Mouse (Mus musculus) embryonic facial prominence, embryonic 11.5 days (tissue): ENCODE data around the gene Rnase1. TPM values are rescaled to one million over a fixed set of nuclear protein-coding genes. Genes with fewer than 3 reads are reported as not detected.
"Not testable (repeated sequence)": the region's sequence is repeated elsewhere in the genome, so short reads cannot be mapped to it uniquely, and the experiment has no call there.

Experiments used
- ATAC-seq: fragments of 200-750 bp; cut with Nextera tagmentation; replicated peaks from 2 replicates; pipeline ENCODE4 v1.8.0; 2017; ENCODE audit warnings: low read depth; ENCODE audit not compliant: insufficient number of reproducible peaks, low FRiP score, low TSS enrichment
- DNase-seq: peaks from one replicate; pipeline ENCODE4 v3.0.0-alpha.2; 2015; ENCODE audit warnings: low spot score
- H3K27ac ChIP-seq: fragments of 300-500 bp; sonication (generic); replicated peaks from 2 replicates; pipeline ENCODE4 v1.5.1; 2014; ENCODE audit warnings: mild to moderate bottlenecking, low read depth, low read length, control low read depth
- H3K27me3 ChIP-seq: fragments of 300-500 bp; sonication (generic); 2 replicates; pipeline ENCODE4 v1.6.1; 2014; ENCODE audit warnings: mild to moderate bottlenecking, low read length, moderate library complexity, mixed read lengths; ENCODE audit not compliant: control insufficient read depth, insufficient read depth
- H3K36me3 ChIP-seq: fragments of 300-500 bp; sonication (generic); replicated peaks from 2 replicates; pipeline ENCODE4 v1.6.1; 2014; ENCODE audit warnings: low read depth, mild to moderate bottlenecking, low read length, moderate library complexity, mixed read lengths; ENCODE audit not compliant: control insufficient read depth, insufficient read depth
- H3K4me1 ChIP-seq: fragments of 300-500 bp; sonication (generic); 2 replicates; pipeline ENCODE4 v1.6.1; 2014; ENCODE audit warnings: low read length, mixed read lengths; ENCODE audit not compliant: control insufficient read depth, insufficient read depth
- H3K4me2 ChIP-seq: fragments of 300-500 bp; sonication (generic); 2 replicates; pipeline ENCODE4 v1.6.1; 2014; ENCODE audit warnings: low read depth, mild to moderate bottlenecking, control low read depth, low read length, moderate library complexity
- H3K4me3 ChIP-seq: fragments of 300-500 bp; sonication (generic); 2 replicates; pipeline ENCODE4 v1.5.1; 2014; ENCODE audit warnings: low read depth, low read length, control low read depth
- H3K9ac ChIP-seq: fragments of 300-500 bp; sonication (generic); replicated peaks from 2 replicates; pipeline ENCODE4 v1.6.1; 2014; ENCODE audit warnings: mild to moderate bottlenecking, control low read depth, low read length
- H3K9me3 ChIP-seq: fragments of 300-500 bp; sonication (generic); replicated peaks from 2 replicates; pipeline ENCODE4 v1.6.1; 2016; ENCODE audit warnings: mild to moderate bottlenecking, low read length, inconsistent platforms, mixed read lengths; ENCODE audit not compliant: control insufficient read depth
- WGBS: fragments of 180-500 bp; shearing (Covaris S2); extraction: QIAGEN DNeasy Blood & Tissue Kit; methylation state at CpG from one replicate; pipeline ENCODE4 v1.1.7; 2014; 5-methylcytosine and 5-hydroxymethylcytosine counted together
- polyA plus RNA-seq: library from polyadenylated mRNA; unstranded; fragments of >200 nt; fragmentation: Nextera tagmentation; extraction: Ambion mirVana; gene quantifications from 2 replicates; pipeline ENCODE4 v1.2.1, GENCODE M21; 2014

The Rnase1 gene
- polyA plus RNA-seq, 1 experiment from 2014 or later: not detected

DNA sequence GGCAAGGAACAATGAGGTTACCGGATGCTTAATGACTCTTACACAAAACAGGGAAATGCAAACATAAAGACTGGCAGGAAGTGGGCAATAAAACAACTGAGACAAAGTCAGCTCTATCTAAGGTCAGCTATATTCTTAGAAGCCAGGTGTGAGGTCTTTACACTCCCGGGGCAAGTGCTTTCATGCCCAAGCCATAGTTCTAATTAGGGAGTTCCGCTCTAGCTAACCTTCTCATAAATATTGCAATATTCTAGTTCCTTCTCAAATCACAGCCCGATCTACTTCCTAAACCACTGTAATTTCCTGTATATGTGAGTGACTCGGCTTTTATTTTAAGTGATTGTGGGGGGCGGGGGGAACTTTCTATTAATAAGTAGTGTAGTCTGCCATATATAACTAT is 16.7 kb upstream of the Rnase1 start:
- ATAC-seq, H3K27ac ChIP-seq, H3K4me1 ChIP-seq, DNase-seq, H3K27me3 ChIP-seq, H3K4me3 ChIP-seq, H3K4me2 ChIP-seq, H3K9ac ChIP-seq, H3K9me3 ChIP-seq, H3K36me3 ChIP-seq: not testable (repeated sequence)
- 88% methylated on average over 6 of the region's 6 CpGs for WGBS

DNA sequence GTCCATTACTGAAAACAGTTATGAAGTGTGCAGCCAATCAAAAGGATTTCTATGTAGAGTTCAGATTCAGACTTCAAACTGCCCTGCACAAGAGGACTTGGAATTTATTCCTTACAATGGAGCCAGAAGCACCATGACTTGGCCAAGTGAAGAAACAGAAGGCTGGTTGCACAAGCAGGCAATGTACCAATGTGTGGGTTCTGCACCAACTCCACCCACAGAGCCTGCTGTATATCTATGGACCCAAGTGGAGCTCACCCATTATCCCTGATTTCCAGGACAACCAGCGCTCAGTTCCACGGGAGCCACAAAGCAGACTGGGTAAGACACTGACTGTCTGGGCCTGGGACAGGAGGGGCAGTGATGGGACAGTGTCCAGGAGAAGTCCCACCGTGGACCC is 15.4 kb upstream of the Rnase1 start, which contains the start of gene Rnase2b:
Gene Rnase2b, plus strand, starts transcription at position 285 of the 400 bp plus-strand sequence.
- not testable (repeated sequence) for H3K4me2 ChIP-seq, H3K9me3 ChIP-seq, DNase-seq, ATAC-seq, H3K27ac ChIP-seq, H3K4me3 ChIP-seq, H3K4me1 ChIP-seq, H3K36me3 ChIP-seq, H3K9ac ChIP-seq, H3K27me3 ChIP-seq
- WGBS: 96% methylated on average over 3 of the region's 3 CpGs

DNA sequence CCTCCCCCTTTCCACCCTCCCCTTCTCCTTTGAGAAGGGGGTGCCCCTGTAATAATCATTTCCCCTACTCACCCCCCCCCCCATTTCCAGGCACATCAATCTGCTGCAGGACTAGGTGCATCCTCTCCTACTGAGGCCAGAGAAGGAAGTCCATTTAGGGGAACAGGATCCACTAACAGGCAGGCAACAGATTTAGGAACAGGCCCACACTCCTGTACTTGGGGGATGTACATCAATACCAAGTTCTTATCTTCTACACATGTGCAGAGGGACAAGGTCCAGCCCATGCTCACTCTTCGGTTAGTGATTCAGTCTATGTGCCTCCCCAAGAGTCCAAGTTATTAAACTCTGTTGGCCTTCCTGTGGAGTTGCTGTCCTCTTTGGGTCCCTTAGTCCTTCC is 10.5 kb upstream of the Rnase1 start:
- no peaks in the 10 kb centered on the region for H3K36me3 ChIP-seq
- H3K27ac ChIP-seq: no peak overlapping the region
- no peak overlapping the region for H3K4me3 ChIP-seq
- H3K27me3 ChIP-seq: no peaks in the 10 kb centered on the region
- H3K9ac ChIP-seq: no peak overlapping the region
- H3K4me1 ChIP-seq: no peaks in the 10 kb centered on the region
- ATAC-seq (no peak), DNase-seq (no peak)
- no peak overlapping the region for H3K4me2 ChIP-seq
- 96% methylated on average over 1 of the region's 1 CpGs for WGBS
- H3K9me3 ChIP-seq: no peaks in the 10 kb centered on the region

DNA sequence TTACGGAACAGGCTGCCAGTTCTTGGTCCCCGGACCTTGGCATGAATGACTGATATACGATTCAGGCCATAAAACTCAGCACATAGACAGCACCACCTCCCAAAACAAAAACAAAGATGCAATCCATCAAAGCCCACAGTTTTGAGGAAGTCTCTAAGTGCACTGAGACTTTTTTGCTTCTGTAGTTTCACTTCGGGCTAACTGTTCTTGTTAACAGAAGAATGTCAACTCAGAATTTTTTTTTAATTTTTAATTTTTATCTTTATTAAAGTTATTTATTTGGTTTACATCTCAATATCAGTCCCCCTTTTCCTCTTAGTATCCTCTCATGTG is 10.1 kb upstream of the Rnase1 start:
- Histone ChIP-seq H3K4me2 (no peak overlapping the region), H3K27me3 (no peaks in the 10 kb centered on the region), H3K9ac (no peak overlapping the region), H3K27ac (no peak overlapping the region), H3K4me1 (no peaks in the 10 kb centered on the region), H3K9me3 (no peaks in the 10 kb centered on the region), H3K36me3 (no peaks in the 10 kb centered on the region), H3K4me3 (no peak overlapping the region)
- DNase-seq: no peak
- no peak for ATAC-seq
- 88% methylated on average over 4 of the region's 4 CpGs for WGBS

DNA sequence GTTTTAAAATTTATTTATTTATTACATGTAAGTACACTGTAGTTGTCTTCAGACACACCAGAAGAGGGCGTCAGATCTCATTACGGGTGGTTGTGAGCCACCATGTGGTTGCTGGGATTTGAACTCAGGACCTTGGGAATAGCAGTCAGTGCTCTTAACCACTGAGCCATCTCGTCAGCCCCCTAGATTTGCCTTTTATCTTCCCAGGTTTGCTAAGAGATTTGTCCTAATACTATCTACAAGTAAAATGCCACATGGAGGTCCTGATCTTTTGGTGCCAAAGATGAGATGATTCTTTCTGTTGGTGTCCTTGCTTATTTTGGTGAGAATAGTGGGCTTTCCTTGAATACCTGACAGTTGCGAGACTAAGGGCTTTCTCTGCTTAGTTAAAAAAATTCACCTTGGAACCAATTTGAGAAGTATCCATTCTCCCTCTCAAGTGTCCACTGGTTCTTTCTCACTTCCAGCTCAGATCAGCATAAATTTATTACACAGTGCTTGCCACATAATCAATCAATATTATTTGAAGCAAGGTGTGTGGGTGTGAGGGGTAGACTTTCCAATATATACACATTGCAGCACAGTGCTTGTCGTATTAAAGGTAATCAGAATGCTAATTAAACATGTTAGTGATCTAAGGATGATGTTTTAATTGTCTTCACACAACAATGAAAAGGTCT is 9.6 kb upstream of the Rnase1 start:
- H3K4me1 ChIP-seq: no peaks in the 10 kb centered on the region
- ATAC-seq: no peak
- 88% methylated on average over 5 of the region's 5 CpGs for WGBS

DNA sequence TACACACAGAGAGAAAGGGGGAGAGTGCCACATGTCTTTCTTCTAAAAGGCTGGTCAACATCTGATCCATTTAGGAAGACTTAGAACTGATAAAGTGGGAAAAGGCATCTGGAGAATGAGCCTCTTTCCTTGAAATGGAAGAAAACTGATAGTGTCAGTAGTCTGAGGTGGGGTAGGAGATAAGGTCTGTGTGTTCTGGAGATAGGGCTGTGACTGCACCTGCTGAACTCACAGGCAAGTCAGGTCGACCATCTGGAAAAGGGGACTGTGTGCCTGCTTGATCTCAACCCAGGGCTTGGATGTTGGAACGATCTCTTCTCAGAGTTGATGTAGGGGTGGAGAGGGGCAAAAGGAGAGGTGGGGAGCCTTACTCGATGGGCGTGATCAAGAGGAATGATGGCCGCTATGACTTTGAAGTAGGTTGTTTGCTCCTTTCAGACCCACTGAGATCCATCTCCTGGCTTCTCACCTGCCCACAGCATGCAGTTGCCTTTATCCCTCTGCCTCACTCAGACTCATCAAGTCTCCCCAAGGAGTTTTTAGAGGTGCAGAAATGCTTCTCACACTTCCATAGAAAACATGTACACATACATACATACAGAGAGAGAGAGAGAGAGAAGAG is 5.8 kb upstream of the Rnase1 start:
- Histone ChIP-seq H3K9ac (no peak overlapping the region), H3K4me1 (no peaks in the 10 kb centered on the region), H3K9me3 (no peaks in the 10 kb centered on the region), H3K27me3 (no peaks in the 10 kb centered on the region), H3K4me3 (no peak overlapping the region), H3K36me3 (no peaks in the 10 kb centered on the region), H3K4me2 (no peak overlapping the region), H3K27ac (no peak overlapping the region)
- DNase-seq (no peak), ATAC-seq (no peak)
- WGBS: 82% methylated on average over 5 of the region's 5 CpGs

More for the DNA sequence above, 9.6 kb upstream of the Rnase1 start:
- Histone ChIP-seq H3K27me3 (no peaks in the 10 kb centered on the region), H3K27ac (no peak overlapping the region), H3K9me3 (no peaks in the 10 kb centered on the region), H3K4me3 (no peak overlapping the region), H3K36me3 (no peaks in the 10 kb centered on the region), H3K9ac (no peak overlapping the region), H3K4me2 (no peak overlapping the region)
- DNase-seq: no peak

DNA sequence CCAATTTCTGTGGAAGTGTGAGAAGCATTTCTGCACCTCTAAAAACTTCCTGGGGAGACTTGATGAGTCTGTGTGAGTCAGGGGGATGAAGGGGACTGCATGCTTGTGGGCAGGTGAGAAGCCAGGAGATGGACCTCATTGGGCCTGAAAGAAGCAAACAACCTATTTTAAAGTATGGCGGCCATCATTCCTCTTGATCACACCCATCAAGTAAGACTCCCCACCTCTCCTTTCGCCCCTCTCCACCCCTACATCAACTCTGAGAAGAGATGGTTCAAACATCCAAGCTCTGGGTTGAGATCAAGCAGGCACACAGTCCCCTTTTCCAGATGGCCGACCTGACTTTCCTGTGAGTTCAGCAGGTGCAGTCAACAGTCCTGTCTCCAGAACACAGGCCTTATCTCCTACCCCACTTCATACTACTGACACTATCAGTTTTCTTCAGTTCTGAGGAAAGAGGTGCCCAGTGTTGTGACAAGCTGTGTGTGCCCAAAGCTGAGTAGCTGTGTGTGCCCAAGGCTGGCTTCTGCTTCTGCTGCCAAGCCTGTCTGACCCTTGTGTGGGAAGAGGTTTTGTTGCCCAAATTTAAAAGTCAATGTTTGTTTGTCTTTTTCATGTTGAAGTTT is 3.7 kb upstream of the Rnase1 start:
- Histone ChIP-seq H3K4me1 (no peaks in the 10 kb centered on the region), H3K36me3 (no peaks in the 10 kb centered on the region), H3K27ac (no peak overlapping the region), H3K9ac (no peak overlapping the region), H3K4me3 (no peak overlapping the region), H3K4me2 (no peak overlapping the region), H3K9me3 (no peaks in the 10 kb centered on the region), H3K27me3 (no peaks in the 10 kb centered on the region)
- DNase-seq (no peak), ATAC-seq (no peak)
- WGBS: 85% methylated on average over 3 of the region's 3 CpGs

DNA sequence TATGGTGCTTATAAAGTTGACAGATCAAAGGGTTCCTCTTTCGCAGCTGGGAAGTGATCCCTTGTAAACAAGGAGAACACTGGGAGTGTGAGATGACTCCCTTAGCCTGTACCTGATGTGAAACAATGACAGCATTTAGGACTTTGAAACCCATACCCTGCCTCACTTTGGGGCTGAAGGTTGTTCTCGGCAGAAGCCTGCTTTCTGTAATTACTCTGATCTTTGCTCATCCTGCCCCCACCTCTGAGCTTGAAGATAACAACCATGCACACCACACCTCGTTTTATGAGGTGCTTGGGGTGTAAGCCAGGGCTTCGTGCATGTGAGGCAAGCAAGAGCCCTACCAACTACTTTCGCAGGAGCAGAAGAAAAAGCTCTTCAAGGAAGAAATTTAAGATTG is 2.6 kb upstream of the Rnase1 start:
- no peaks in the 10 kb centered on the region for H3K4me1 ChIP-seq
- no peak overlapping the region for H3K9ac ChIP-seq
- 53% methylated on average over 5 of the region's 5 CpGs for WGBS
- H3K9me3 ChIP-seq: no peaks in the 10 kb centered on the region
- ATAC-seq: no peak
- DNase-seq: no peak
- no peaks in the 10 kb centered on the region for H3K27me3 ChIP-seq
- H3K4me2 ChIP-seq: no peak overlapping the region
- H3K36me3 ChIP-seq: no peaks in the 10 kb centered on the region
- H3K4me3 ChIP-seq: no peak overlapping the region
- H3K27ac ChIP-seq: no peak overlapping the region
